Mouse (Mus musculus) hindbrain, embryonic 13.5 days (tissue): ENCODE measurements at regions not wholly inside any gene's neighbourhood (a gene's known extent, or its start where the extent isn't known, plus 50 kb on each side); places are given as distances from the start of the nearest gene placed in this dataset.

Experiments
- ATAC-seq: fragments of 200-750 bp; cut with Nextera tagmentation; 2 replicates; pipeline ENCODE4 v1.8.0; 2017; ENCODE audit warnings: moderate TSS enrichment; ENCODE audit not compliant: low FRiP score
- H3K27ac ChIP-seq: fragments of 300-500 bp; sonication (generic); 2 replicates; pipeline ENCODE4 v1.5.1; 2015; ENCODE audit warnings: inconsistent platforms, mild to moderate bottlenecking, moderate library complexity
- H3K27me3 ChIP-seq: fragments of 300-500 bp; sonication (generic); 2 replicates; pipeline ENCODE4 v1.6.1; 2015; ENCODE audit warnings: mild to moderate bottlenecking, inconsistent platforms
- H3K36me3 ChIP-seq: fragments of 300-500 bp; sonication (generic); 2 replicates; pipeline ENCODE4 v1.6.1; 2015; ENCODE audit warnings: mild to moderate bottlenecking, inconsistent platforms
- H3K4me1 ChIP-seq: fragments of 300-500 bp; sonication (generic); replicated peaks from 2 replicates; pipeline ENCODE4 v1.6.1; 2015; ENCODE audit warnings: inconsistent platforms
- H3K4me2 ChIP-seq: fragments of 300-500 bp; sonication (generic); 2 replicates; pipeline ENCODE4 v1.6.1; 2015; ENCODE audit warnings: inconsistent platforms, mild to moderate bottlenecking, moderate library complexity
- H3K4me3 ChIP-seq: fragments of 300-500 bp; sonication (generic); 2 replicates; pipeline ENCODE4 v1.5.1; 2015; ENCODE audit warnings: mild to moderate bottlenecking, inconsistent platforms
- H3K9ac ChIP-seq: fragments of 300-500 bp; sonication (generic); 2 replicates; pipeline ENCODE4 v1.6.1; 2015; ENCODE audit warnings: mild to moderate bottlenecking, inconsistent platforms
- H3K9me3 ChIP-seq: fragments of 300-500 bp; sonication (generic); 2 replicates; pipeline ENCODE4 v1.6.1; 2016; ENCODE audit warnings: inconsistent platforms
- WGBS: fragments of 180-500 bp; shearing (Covaris S2); methylation state at CpG from one replicate; pipeline ENCODE4 v1.1.7; 2015; 5-methylcytosine and 5-hydroxymethylcytosine counted together

GRCm38 (mm10) chr13:116087541-116088308 lies 221.8 kb downstream of the Isl1 start:
- ATAC-seq: peak; percentile 93
- 0 out of 2 replicates have a peak, but pooled peaks cover 2% of the 10 kb centered on the region for H3K4me1 ChIP-seq
- 46% methylated on average over 4 of the region's 4 CpGs for WGBS
- no peaks in the 10 kb centered on the region for H3K9me3 ChIP-seq
- H3K4me3 ChIP-seq: no peak overlapping the region
- no peak overlapping the region for H3K9ac ChIP-seq
- no peaks in the 10 kb centered on the region for H3K36me3 ChIP-seq
- no peak overlapping the region for H3K27ac ChIP-seq
- H3K27me3 ChIP-seq: no peaks in the 10 kb centered on the region
- H3K4me2 ChIP-seq: no peak overlapping the region

GRCm38 (mm10) chr13:116087140-116087539 lies 222.3 kb downstream of the Isl1 start:
- H3K4me2 ChIP-seq: no peak overlapping the region
- peak; percentile 32 for ATAC-seq
- H3K4me3 ChIP-seq: no peak overlapping the region
- no peak overlapping the region for H3K27ac ChIP-seq
- 47% methylated on average over 1 of the region's 1 CpGs for WGBS
- H3K9me3 ChIP-seq: no peaks in the 10 kb centered on the region
- no peak overlapping the region for H3K9ac ChIP-seq
- no peaks in the 10 kb centered on the region for H3K27me3 ChIP-seq
- H3K4me1 ChIP-seq: 0 out of 2 replicates have a peak, but pooled peaks cover 2% of the 10 kb centered on the region
- H3K36me3 ChIP-seq: no peaks in the 10 kb centered on the region

GRCm38 (mm10) chr13:116056976-116057647 lies 252.4 kb downstream of the Isl1 start:
- Histone ChIP-seq H3K4me3 (no peak overlapping the region), H3K27me3 (no peaks in the 10 kb centered on the region), H3K4me2 (no peak overlapping the region), H3K27ac (no peak overlapping the region), H3K36me3 (no peaks in the 10 kb centered on the region), H3K9ac (no peak overlapping the region), H3K9me3 (no peaks in the 10 kb centered on the region), H3K4me1 (no peaks in the 10 kb centered on the region)
- 66% methylated on average over 5 of the region's 5 CpGs for WGBS
- ATAC-seq: no peak

DNA sequence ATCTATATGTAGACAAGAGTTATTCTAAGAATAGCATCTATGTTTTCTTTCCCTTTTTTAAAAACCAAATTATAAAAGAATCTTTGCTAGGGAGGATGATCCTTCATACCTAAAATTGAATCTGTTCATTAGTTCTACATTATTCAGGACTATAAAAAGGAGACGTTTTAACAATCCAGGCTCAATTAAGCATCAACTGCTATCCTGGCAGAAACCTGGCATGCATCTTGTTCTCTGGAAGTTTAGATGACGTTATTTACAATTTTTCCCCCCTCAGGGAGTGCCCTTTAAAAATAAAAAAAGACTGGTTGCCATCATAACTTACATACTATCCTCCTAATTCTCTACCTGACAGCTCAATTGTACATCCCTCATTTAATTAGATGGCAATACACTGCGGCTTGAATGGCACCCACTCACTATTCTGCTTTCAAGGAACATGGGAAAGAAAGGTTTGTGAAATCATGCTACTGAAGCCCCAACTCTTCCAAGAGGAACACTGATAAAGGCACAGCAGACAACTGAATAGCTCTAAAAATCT lies 253.3 kb downstream of the Isl1 start:
- Histone ChIP-seq H3K9ac (no peak overlapping the region), H3K4me1 (no peaks in the 10 kb centered on the region), H3K4me3 (no peak overlapping the region), H3K36me3 (no peaks in the 10 kb centered on the region), H3K27me3 (no peaks in the 10 kb centered on the region), H3K4me2 (no peak overlapping the region), H3K27ac (no peak overlapping the region), H3K9me3 (no peaks in the 10 kb centered on the region)
- ATAC-seq: no peak
- 69% methylated on average over 3 of the region's 3 CpGs for WGBS

- ATAC-seq: no peak
- Histone ChIP-seq H3K27ac (no peak overlapping the region), H3K9me3 (no peaks in the 10 kb centered on the region), H3K36me3 (no peaks in the 10 kb centered on the region), H3K4me1 (no peaks in the 10 kb centered on the region), H3K27me3 (no peaks in the 10 kb centered on the region), H3K4me3 (no peak overlapping the region), H3K9ac (no peak overlapping the region), H3K4me2 (no peak overlapping the region)
- WGBS: 69% methylated on average over 4 of the region's 4 CpGs
These were observed 273.3 kb downstream of the Isl1 start for GRCm38 (mm10) chr13:116036166-116036565.

- Histone ChIP-seq H3K4me2 (no peak overlapping the region), H3K9ac (no peak overlapping the region), H3K4me3 (no peak overlapping the region), H3K27me3 (no peaks in the 10 kb centered on the region), H3K9me3 (no peaks in the 10 kb centered on the region), H3K36me3 (no peaks in the 10 kb centered on the region), H3K4me1 (no peaks in the 10 kb centered on the region), H3K27ac (no peak overlapping the region)
- ATAC-seq: no peak
- WGBS: 73% methylated on average over 2 of the region's 2 CpGs
These were observed 279.3 kb downstream of the Isl1 start for GRCm38 (mm10) chr13:116030152-116030720.

- H3K9me3 ChIP-seq: no peaks in the 10 kb centered on the region
- H3K27ac ChIP-seq: no peak overlapping the region
- H3K9ac ChIP-seq: no peak overlapping the region
- no peak overlapping the region for H3K4me3 ChIP-seq
- no peak for ATAC-seq
- WGBS: 91% methylated on average over 2 of the region's 2 CpGs
- no peak overlapping the region for H3K4me2 ChIP-seq
- no peaks in the 10 kb centered on the region for H3K4me1 ChIP-seq
- H3K36me3 ChIP-seq: no peaks in the 10 kb centered on the region
- no peaks in the 10 kb centered on the region for H3K27me3 ChIP-seq
These were observed 280.9 kb downstream of the Isl1 start for GRCm38 (mm10) chr13:116028583-116028982.

- no peaks in the 10 kb centered on the region for H3K4me1 ChIP-seq
- no peak overlapping the region for H3K27ac ChIP-seq
- no peaks in the 10 kb centered on the region for H3K27me3 ChIP-seq
- H3K4me2 ChIP-seq: no peak overlapping the region
- no peaks in the 10 kb centered on the region for H3K36me3 ChIP-seq
- no peak for ATAC-seq
- H3K9me3 ChIP-seq: no peaks in the 10 kb centered on the region
- 78% methylated on average over 2 of the region's 2 CpGs for WGBS
- no peak overlapping the region for H3K4me3 ChIP-seq
- no peak overlapping the region for H3K9ac ChIP-seq
These were observed 282.3 kb downstream of the Isl1 start for GRCm38 (mm10) chr13:116027147-116027546.

DNA sequence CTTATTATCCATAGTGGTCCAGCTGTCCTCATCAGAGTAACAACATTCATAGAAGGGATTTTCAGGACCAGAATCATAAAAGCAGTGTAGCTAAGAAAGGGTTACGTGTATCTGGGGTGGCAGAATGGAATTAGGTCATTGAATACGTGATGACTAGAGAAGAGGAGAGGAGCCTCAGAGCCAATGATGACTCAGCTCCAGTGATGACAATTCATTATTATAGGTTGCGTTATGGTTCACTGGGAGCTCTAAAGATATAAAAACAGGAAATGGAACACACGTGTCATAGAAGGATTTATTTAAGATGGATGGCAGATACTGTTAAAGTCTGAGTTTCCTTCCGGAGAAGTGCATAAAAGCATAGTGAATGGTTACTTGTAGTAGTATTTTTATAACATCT lies 291.6 kb downstream of the Isl1 start:
- no peak overlapping the region for H3K27ac ChIP-seq
- H3K4me1 ChIP-seq: no peaks in the 10 kb centered on the region
- no peak overlapping the region for H3K4me2 ChIP-seq
- H3K4me3 ChIP-seq: no peak overlapping the region
- no peaks in the 10 kb centered on the region for H3K9me3 ChIP-seq
- no peak for ATAC-seq
- no peaks in the 10 kb centered on the region for H3K27me3 ChIP-seq
- H3K9ac ChIP-seq: no peak overlapping the region
- 71% methylated on average over 5 of the region's 5 CpGs for WGBS
- no peaks in the 10 kb centered on the region for H3K36me3 ChIP-seq

- no peak overlapping the region for H3K4me2 ChIP-seq
- no peak for ATAC-seq
- H3K4me3 ChIP-seq: no peak overlapping the region
- WGBS: 84% methylated on average over 1 of the region's 1 CpGs
- no peaks in the 10 kb centered on the region for H3K36me3 ChIP-seq
- no peak overlapping the region for H3K9ac ChIP-seq
- no peak overlapping the region for H3K27ac ChIP-seq
- H3K4me1 ChIP-seq: no peaks in the 10 kb centered on the region
- H3K9me3 ChIP-seq: no peaks in the 10 kb centered on the region
- H3K27me3 ChIP-seq: no peaks in the 10 kb centered on the region
These were observed 305.8 kb downstream of the Isl1 start for GRCm38 (mm10) chr13:116003733-116004132.

DNA sequence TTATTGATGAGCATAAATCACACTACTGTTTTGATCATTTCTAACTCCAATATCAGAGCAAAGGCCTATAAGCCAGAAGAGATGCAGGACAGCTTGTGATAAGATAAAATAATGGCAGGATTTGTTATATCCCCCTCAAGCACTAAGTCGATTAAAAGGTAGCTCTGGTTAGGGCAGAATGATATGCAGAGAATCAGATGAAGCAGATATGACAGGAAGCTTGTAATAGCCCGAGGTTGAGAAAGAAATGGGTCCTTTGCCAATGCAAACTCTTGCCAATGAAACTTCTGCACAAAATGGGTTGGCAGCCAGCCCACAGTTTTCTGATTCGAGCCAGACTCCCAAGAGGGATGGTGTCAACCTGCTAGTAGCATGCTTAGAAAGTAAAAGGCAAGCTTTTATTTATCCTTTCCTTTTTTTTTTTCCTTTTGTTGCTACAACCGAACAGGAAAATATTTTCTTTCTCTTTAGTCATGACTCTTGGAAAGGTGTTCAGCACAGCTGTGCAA lies 307.0 kb downstream of the Isl1 start:
- no peaks in the 10 kb centered on the region for H3K4me1 ChIP-seq
- no peak overlapping the region for H3K9ac ChIP-seq
- WGBS: 58% methylated on average over 4 of the region's 4 CpGs
- H3K9me3 ChIP-seq: no peaks in the 10 kb centered on the region
- H3K4me3 ChIP-seq: no peak overlapping the region
- H3K36me3 ChIP-seq: no peaks in the 10 kb centered on the region
- H3K27me3 ChIP-seq: no peaks in the 10 kb centered on the region
- H3K27ac ChIP-seq: no peak overlapping the region
- no peak for ATAC-seq
- H3K4me2 ChIP-seq: no peak overlapping the region

GRCm38 (mm10) chr13:115990591-115990990 lies 318.9 kb downstream of the Isl1 start:
- 72% methylated on average over 3 of the region's 3 CpGs for WGBS
- Histone ChIP-seq H3K4me1 (no peaks in the 10 kb centered on the region), H3K9me3 (no peaks in the 10 kb centered on the region)

More at GRCm38 (mm10) chr13:115990591-115990990, 318.9 kb downstream of the Isl1 start:
- Histone ChIP-seq H3K27me3 (no peaks in the 10 kb centered on the region), H3K4me2 (no peak overlapping the region), H3K27ac (no peak overlapping the region), H3K36me3 (no peaks in the 10 kb centered on the region), H3K4me3 (no peak overlapping the region), H3K9ac (no peak overlapping the region)
- ATAC-seq: no peak
